Mouse (Mus musculus): ENCODE data around the gene Tcte2.
"Not testable (repeated sequence)": the region's sequence is repeated elsewhere in the genome, so short reads cannot be mapped to it uniquely, and the experiment has no call there.

Tcte2 gene

DNA sequence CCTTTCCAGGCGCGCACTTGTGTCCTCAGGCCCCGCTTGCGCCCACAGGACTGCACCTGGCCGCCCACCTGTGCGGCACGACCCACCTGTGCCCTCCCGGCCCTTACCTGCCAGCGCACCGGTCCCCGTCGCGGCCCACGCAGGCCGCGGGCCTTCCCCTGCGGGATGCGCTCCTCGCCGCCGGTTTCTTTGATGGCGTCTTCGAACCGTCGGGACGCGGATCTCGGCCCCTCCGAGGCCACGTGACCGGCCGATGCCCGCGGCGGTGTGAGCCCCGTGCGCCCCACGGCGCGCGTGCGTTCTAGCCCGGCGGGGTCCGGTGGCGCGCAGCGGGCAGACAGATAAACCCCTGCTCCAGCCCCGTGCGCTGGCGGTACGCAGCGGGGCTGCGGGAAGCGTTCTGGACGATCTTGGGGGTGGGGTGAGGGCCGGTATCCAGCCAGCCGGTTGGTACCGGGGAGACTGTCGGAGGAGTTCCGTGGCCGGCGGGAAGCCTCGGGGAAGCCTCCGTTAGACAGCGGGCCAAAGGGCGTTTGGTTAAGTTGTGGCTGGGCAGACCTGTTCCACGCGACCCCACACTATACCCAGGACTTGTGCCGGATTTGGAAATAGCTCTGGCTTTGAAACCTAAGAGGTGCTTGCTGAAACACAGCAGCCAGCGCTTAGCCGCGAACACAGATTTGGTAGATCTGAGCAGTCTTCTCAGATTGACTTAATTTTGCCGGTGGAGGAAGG, at the start of gene Tcte2:
TSS of gene Tcte2 (minus strand) at position 647 of the 735 bp plus-strand sequence.
- DNase-seq (ENCODE audit: low spot score in 2 of 2): no peak

DNA sequence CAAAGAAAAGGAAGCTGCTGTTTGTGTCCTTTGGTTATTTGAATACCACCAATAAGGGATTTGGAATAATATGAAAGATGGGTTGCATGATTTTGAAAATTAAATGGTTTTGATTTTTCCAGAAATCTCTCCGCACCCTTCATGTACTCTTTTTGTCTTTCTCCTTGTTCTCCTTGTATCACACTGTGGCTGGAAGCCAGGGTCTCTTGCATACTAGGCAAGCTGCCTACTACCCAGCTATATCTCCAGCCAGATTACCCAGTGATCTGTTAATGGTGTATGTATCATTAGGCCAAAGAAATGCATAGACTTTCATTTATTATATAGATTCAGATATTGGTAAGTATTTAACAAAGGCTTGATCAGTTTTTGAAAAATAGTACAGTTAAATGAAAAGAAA, 44.4 kb upstream of the Tcte2 start:
- DNase-seq (ENCODE audit: low spot score in 2 of 2): no peak

DNA sequence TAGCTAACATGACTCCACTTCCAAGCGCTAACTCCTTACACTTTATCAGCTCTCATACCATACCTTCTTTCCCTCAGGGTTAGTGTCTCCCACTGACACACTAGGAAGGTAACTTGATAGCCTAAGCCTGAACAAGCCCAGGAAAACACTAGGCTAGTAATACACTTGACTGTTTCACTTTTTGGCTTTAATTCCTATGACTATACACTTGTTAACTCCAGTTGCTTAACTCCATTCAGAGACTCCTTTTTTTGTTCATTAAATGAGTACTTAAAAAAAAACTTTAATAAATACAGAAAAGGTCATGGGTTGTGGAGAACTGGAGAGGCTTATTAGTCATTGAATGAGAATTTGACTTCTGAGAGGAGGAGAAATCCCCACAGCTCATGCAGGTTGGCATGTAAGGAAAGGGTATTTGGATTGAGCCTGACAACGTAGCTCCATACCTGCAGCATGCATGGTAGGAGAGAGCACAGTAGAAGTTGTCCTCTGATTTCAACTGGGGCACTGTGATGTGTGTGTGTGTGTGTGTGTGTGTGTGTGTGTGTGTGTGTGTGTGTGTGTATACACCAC, 41.3 kb upstream of the Tcte2 start:
- no peak for DNase-seq (ENCODE audit: low spot score in 2 of 2)

DNA sequence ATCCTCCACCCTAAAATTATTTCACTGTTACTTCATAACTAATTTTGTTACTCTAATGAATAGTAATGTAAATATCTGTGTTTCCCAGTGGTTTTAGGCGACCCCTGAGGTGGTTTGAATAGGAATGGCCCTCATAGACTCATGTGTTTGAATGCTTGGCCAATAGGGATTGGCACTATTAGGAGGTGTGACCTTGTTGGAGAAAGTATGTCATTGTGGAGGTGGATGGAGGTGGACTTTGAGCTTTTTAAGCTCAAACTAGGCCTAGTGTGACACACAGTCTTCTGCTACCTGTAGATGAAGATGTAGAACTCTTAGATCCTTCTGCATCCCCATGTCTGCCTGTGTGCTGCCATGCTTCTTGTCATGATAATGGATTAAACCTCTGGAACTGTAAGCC, 36.1 kb upstream of the Tcte2 start:
- DNase-seq (ENCODE audit: low spot score in 2 of 2): no peak

DNA sequence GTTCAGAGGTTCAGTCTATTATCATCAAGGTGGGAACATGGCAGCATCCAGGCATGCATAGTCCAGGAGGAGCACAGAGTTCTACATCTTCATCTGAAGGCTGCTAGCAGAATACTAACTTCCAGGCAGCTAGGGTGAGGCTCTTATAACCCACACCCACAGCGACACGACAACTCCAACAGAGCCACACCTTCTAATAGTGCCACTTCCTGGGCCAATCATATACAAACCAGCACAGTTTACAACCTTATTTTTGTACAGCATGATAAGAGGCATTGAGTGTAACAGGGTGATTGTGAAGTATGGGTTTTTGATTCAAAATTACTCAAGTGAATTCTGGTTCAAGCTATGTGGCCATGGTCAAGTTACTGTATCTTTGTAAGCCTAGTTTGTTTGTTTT, 28.4 kb upstream of the Tcte2 start:
- DNase-seq (ENCODE audit: low spot score in 2 of 2): not testable (repeated sequence)

DNA sequence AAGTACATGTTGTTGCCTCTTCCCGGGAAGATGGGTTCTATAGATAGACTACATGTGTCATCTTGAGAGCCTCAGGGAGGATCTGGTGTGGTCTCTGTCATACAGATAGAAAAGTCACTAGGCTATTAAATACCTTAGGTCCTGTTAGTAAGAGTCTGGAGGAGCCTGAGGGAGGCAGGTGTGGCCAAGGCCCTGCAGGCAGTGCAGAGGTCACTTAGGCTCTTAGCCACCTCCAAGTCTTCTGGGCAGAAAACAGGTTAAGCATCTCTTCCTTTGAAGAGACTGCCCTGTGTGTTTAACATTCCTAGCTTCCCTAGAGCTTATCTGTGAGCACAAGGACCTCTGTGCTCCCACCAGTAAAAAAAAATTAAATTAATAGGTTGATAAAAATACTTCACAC, 21.8 kb upstream of the Tcte2 start:
- no peak for DNase-seq (ENCODE audit: low spot score in 2 of 2)

DNA sequence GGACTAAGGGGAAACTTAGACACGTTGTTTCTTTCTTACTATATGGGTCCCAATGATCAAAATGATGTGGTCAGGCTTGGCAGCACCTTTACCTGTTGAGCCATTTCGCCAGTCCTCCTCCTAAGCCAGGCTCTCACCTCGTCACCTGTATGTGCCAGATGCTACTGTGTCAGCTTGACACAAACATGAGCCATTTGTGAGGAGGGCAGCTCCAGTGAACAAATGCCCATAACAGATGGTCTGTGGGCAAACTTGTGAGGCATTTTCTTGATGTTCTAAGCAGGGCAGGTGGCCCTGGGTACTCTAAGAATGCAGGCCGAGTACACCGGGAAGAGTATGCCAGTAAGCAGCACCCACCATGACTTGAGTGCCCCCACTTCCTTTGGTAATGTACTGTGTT, 20.3 kb upstream of the Tcte2 start:
- DNase-seq (ENCODE audit: low spot score in 2 of 2): no peak

DNA sequence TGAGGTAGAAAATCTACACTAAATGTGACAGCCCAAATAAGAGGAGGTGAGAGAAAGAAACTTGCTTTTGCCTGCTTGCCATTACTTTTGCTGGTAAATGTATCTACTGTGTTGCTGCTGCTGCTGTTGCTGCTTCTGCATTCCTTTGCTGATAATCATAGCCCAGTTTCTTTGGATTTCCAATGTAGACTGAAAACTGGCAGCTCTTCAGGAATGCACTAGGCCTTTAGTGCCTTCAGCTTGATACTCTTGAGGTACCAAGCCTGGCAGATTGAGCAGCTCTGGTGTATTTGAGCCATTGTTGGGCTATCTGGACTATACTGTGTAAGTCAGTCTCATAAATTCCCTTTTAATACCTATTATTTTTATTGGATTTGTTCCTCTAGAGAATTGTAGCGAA, 17.2 kb upstream of the Tcte2 start:
- DNase-seq (ENCODE audit: low spot score in 2 of 2): no peak

DNA sequence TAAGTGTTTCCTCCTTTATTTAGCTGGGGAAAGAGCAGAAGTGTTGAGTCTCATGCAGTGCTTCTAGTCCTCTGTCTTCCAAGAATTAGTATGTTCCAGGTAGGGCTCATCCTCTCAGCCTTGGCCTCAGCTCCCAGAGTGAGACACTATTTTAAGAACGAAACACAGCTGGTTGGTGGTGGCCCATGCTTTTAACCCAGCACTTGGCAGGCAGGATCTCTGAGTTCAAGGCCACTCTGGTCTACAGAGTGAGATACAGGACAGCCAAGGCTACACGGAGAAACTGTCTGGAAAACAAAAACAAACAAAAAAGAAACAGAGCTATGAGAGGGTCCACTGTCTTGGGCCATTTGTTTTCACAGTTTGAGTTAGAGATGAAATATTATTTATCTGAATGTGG, 16.1 kb upstream of the Tcte2 start:
- no peak for DNase-seq (ENCODE audit: low spot score in 2 of 2)

DNA sequence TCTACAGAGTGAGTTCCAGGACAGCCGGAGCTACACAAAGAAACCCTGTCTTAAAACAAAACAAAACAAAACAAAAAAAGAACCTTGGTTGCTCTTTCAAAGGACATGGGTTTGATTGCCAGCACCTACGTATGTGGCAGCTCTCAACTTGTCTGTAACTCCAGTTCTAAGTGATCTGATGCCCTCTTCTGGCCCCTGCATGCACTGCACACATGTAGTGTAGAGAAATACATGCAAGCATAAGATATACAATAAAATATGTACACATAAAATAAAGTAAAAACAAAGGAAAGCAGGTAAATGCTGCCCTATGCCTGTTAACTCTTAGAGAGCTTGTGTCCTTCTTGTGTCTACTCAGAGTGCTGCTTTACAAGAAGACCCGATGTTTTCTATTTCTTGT, 7.6 kb upstream of the Tcte2 start:
- no peak for DNase-seq (ENCODE audit: low spot score in 2 of 2)

DNA sequence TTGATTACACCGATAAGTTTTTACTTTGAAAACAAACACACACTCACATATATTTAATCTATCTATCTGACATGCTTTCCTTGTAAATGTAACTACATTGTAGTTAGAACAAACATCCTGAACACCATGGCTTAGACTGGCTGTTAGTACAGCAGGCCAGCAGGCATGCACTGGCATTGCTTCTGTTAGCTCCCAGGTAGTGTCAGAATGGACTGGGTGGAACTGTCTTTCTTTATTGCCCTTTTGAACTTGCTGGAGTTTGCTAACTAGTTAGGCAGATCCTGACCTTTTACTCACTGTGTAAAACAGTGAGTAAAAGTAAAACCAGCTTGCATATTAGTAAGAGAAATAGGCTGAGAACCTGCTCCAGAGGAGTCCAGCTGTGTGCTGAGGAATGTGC, 6.9 kb upstream of the Tcte2 start:
- no peak for DNase-seq (ENCODE audit: low spot score in 2 of 2)

DNA sequence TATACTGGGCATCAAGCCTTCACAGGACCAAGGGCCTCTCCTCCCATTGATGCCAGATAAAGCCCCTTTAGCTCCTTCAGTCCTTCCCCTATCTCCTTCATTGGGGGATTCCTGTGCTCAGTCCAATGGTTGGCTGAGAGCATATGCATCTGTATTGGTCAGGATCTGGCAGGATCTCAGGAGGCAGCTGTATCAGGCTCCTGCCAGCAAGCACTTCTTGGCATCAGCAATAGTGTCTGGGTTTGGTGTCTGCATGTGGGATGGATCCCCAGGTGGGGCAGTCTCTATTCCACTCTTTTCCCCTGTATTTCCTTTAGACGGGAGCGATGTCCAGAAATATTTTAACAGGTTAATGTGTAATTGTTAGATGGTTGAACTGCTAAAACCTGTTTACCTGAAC, 3.3 kb upstream of the Tcte2 start:
- DNase-seq (ENCODE audit: low spot score in 2 of 2): not testable (repeated sequence)

DNA sequence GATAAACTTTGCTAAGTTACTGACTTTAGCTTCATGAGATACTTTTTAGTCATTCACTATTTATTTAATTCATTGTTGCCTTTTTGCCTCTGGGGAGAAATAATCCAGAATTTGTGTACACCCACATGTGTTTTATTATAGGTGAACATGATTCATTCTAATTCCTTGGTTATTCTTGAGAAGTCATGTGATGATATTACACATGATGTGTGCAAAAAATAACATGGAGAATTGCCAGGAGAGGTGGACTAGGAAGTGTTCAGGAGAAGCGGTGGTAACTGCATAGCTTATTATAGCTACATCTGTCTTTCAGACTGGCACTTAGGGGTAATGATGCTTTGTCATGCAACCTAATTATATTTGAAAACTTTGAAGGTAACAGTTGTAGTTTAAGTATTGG, 2.2 kb upstream of the Tcte2 start:
- no peak for DNase-seq (ENCODE audit: low spot score in 2 of 2)

DNA sequence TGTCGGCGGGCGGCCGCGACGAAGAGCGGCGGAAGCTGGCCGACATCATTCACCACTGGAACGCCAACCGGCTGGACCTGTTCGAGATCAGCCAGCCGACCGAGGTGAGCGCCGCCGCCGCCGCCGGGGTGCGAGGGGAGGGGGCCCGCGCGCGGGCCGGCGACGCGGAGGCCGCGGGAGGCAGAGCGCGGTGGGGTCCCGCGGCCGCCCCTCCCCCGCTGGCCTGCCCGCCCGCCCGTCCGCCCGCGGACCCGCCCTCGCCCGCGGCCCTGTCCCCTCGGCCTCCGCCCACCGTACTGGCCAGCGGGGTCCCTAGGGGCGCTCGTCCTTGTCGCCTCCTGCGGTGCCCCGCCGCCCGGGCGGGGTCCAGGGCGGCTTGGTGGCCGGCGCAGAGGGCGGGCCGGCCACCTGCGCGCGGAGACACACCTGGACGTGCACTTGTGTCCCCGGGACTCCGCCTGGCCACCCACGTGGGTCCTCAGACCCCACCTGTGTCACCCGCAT, 898 bp downstream of the Tcte2 start:
- DNase-seq (ENCODE audit: low spot score in 2 of 2): no peak

DNA sequence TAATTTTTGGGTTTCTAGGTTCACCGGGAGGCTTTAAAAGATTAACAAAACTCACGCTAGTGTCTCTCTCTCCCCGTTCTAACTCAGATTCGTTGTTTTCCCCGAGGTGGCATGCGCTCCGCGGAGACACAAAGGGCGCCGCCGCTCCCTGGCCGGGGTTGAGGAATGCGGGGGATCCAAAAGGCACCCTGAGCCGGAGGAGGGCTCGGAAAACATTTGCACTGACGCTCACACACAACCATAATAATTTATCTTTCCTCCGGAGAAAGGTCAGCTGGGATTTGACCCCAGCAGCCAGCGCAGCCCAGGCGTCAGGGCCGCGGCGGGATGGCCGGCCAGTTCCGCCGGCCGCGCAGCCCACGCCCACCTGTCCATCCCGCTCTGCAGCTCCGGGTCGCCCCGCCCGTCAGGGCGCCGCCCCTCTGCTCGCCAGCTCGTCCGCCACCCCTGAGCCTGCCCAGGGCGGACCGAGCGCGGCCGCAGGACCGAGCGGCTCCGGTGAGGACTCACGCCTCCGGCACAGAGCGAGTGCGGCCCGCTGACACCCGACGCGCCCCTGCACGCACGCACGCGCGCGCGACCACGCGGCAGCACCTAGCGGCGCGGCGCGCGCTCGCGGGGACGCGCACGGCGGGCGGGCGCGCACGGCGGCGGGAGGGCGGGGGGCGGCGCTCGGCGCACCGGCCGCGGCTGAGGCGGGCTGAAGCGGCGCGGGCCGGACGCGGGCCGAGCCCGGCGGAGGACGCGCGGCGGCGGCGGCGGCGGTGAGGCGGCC, 1.6 kb downstream of the Tcte2 start, which contains the start of gene Afdn:
TSS of gene Afdn (plus strand) at position 687 of the 775 bp plus-strand sequence.
- no peak for DNase-seq (ENCODE audit: low spot score in 2 of 2)

DNA sequence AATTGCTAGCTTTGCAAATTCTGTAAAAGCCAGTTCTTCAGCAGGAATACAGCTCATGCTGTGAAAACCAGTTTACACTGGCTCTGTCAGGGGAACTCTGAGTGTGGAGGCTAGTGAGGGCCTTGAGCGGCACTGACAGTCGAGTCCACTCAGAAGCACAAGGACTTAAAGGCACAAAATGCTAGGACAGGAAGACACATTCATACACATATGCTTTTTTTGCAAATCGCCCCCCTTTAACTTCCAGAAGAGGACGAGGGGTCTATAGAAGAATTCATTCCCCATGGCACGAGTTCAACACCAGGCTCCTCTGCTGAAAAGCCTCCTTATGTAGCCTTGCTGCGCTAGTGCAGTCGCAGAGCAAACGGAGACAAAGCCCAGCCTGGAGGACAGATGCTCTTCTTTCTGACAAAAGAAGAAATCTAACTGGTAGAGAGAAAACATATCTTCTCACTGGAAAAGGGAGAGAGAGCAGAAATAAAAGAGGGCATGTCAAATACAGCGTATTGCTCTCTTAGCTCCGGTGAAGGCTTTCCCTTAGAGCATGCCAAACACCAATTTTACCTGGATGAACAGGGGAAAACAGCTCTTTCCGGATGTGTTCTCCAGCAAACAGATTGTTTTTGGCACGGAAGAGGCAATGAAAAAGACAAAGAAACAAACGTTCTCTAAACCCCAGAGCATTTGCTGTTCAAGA, 2.3 kb downstream of the Tcte2 start:
- DNase-seq (ENCODE audit: low spot score in 2 of 2): no peak

DNA sequence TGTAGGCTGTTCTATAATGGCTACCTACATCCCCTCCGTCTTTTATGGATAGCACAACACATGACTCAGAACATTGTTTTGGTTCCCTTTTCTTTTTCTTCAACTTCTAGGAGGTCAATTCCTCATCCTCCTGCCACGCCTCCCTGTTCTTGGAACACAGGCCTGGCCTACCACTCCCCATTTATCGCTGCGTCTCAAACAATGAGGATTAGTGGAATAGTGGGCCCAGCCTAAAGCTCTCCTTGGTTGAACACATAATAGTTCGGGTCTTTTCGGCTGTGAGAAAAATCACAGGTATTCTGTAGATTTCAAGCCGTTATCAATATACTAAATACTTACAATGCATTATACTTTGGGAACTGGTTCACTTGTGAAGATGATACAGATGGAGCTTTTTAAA, 3.0 kb downstream of the Tcte2 start:
- no peak for DNase-seq (ENCODE audit: low spot score in 2 of 2)

DNA sequence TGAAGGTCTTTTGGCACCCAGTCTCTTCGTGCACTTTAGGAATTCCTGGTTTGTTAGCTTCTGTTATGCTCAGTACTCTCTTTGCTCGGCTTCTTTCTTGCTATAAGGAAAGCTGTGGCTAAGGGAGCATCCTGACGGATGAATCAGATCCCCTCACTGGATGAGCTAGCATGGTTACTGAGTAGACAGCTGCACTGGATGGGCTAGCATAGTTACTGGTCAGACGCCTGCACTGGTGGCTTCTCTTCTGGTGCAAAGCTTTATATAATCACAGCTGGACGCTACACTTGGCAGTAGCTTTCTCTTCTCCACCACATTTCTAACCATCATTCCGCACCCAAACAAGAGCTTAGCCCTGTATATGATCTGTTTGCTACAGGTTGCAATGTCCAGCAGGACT, 6.7 kb downstream of the Tcte2 start:
- DNase-seq (ENCODE audit: low spot score in 2 of 2): no peak

DNA sequence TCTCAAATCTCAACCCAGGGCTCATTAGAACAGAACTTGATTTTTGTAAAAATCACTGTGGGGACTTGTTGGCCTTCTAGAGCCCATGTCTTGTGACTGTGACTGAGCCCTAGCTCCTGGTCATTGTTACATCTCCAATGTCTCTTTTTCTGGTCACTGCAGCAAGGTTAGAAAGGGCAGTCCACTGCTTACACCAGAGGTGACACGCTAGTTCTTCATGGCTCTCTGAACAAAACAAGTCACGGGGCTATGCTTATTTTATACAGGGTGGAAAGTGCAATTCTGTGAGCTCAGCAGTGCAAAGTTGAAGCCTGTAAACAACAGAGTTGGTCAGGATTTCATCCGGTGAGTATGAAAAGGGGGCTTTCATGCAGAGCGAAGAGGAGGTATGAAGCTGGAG, 7.7 kb downstream of the Tcte2 start:
- no peak for DNase-seq (ENCODE audit: low spot score in 2 of 2)

DNA sequence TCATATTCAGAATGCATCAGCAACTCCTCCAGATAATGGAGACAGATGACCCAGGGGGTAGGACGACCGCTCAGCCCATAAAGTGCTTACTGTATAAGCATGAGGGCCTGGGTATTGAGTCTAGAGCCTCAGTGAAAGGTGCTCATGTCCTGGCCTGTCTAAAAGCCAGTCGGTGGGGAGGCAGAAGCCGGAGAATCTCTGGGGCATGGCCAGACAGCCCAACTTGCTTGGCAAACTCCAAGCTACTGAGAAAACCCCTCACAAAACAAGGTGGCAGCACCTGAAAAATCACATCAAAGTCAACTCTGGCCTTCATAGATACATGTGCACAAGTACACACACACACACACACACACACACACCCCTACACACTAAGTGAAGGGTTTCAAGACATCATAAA, 12.6 kb downstream of the Tcte2 start:
- DNase-seq (ENCODE audit: low spot score in 2 of 2): no peak

DNA sequence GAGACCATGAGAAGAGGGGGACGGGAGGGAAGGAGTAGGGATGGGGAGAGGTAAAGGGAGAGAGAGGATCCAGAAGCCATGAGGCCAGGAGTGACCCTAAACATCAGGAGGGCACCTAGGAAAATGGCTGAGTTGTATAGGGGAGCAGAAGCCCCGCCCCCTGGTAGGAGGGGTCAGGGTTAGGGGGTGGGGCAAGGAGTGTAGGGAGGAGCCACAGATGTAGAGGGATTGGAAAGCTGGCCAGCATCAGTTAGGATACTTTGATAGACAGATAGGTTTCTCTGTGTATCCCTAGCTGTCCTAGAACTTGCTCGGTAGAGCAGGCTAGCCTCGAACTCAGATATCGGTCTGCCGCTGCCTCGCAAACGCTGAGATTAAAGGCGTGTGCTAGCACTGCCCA, 13.9 kb downstream of the Tcte2 start:
- no peak for DNase-seq (ENCODE audit: low spot score in 2 of 2)

DNA sequence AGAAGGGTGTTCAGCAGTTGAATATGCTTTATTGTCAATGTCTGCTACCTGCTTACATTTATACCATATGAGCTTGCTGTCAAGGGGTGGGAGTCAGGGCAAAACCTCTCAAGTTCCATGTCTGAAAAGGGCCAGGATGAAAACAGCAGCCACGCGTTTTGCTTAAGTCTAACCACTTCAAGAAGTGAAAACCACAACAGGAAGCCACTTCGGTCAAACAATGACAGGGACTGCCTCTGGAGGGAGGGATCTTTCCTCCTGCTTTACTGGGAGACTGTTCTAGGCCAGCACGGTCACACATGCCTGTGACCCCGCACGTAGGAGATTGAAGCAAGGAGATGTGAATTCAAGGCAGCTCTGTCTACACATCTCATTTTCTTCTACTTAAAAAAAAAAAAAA, 15.3 kb downstream of the Tcte2 start:
- DNase-seq (ENCODE audit: low spot score in 2 of 2): no peak

Data from spleen, postnatal 14 days (tissue).